Mouse (Mus musculus): ENCODE measurements around the gene Fam189a2.

Gene Fam189a2

GRCm38 (mm10) chr19:24024131-24024530 lies 6.7 kb downstream of the Fam189a2 start:
- no peak for DNase-seq

- DNase-seq = no peak
Observed at GRCm38 (mm10) chr19:24023351-24023750, 7.5 kb downstream of the Fam189a2 start.

- no peak for DNase-seq
Observed at GRCm38 (mm10) chr19:24022771-24023170, 8.0 kb downstream of the Fam189a2 start.

- no peak for DNase-seq
Observed at GRCm38 (mm10) chr19:24022301-24022700, 8.5 kb downstream of the Fam189a2 start.

GRCm38 (mm10) chr19:24020736-24021135 lies 10.1 kb downstream of the Fam189a2 start:
- DNase-seq = no peak

- DNase-seq = no peak
Observed at GRCm38 (mm10) chr19:24019609-24020008, 11.2 kb downstream of the Fam189a2 start.

- no peak for DNase-seq
Observed at GRCm38 (mm10) chr19:24018396-24018795, 12.4 kb downstream of the Fam189a2 start.

- no peak for DNase-seq
Observed at GRCm38 (mm10) chr19:24017892-24018291, 12.9 kb downstream of the Fam189a2 start.

- no peak for DNase-seq
Observed at GRCm38 (mm10) chr19:24017427-24017826, 13.4 kb downstream of the Fam189a2 start.

- DNase-seq = no peak
Observed at GRCm38 (mm10) chr19:24016706-24017386, 14.0 kb downstream of the Fam189a2 start.

- no peak for DNase-seq
Observed at GRCm38 (mm10) chr19:24013241-24013640, 17.6 kb downstream of the Fam189a2 start.

- DNase-seq = no peak
Observed at GRCm38 (mm10) chr19:24012479-24012878, 18.3 kb downstream of the Fam189a2 start.

GRCm38 (mm10) chr19:24007638-24008360 lies 23.0 kb downstream of the Fam189a2 start:
- no peak for DNase-seq

GRCm38 (mm10) chr19:24007002-24007637 lies 23.7 kb downstream of the Fam189a2 start:
- DNase-seq = no peak

GRCm38 (mm10) chr19:23995766-23996399 lies 34.9 kb downstream of the Fam189a2 start:
- no peak for DNase-seq

GRCm38 (mm10) chr19:23988166-23988565 lies 42.7 kb downstream of the Fam189a2 start:
- no peak for DNase-seq

GRCm38 (mm10) chr19:23987291-23987690 lies 43.5 kb downstream of the Fam189a2 start:
- no peak for DNase-seq

- DNase-seq = no peak
Observed at GRCm38 (mm10) chr19:23984186-23984585, 46.6 kb downstream of the Fam189a2 start.

- DNase-seq = no peak
Observed at GRCm38 (mm10) chr19:23980598-23980997, 50.2 kb downstream of the Fam189a2 start.

- DNase-seq = no peak
Observed at GRCm38 (mm10) chr19:23977901-23978443, 52.8 kb downstream of the Fam189a2 start.

GRCm38 (mm10) chr19:23972881-23973649 lies 57.8 kb downstream of the Fam189a2 start:
- no peak for DNase-seq

GRCm38 (mm10) chr19:23971391-23971790 lies 59.4 kb downstream of the Fam189a2 start:
- no peak for DNase-seq

All from spleen, adult 18-20 months (tissue).